Mouse (Mus musculus): Measurements from ENCODE around the gene 6430628N08Rik. TPM values are rescaled to one million over a fixed set of nuclear protein-coding genes. Genes with fewer than 3 reads are reported as not detected.

The 6430628N08Rik gene
- not detected for total RNA-seq (2023)

GRCm38 (mm10) chr4:115890553-115890952 is at the start of gene 6430628N08Rik:
6430628N08Rik (plus strand) TSS chr4:115890665.

GRCm38 (mm10) chr4:115884022-115884421 is 6.4 kb upstream of the 6430628N08Rik start, which contains the start of gene Kncn:
Kncn (plus strand) TSS chr4:115884400.

GRCm38 (mm10) chr4:115939295-115940102 is 49.0 kb downstream of the 6430628N08Rik start, which contains the start of gene Dmbx1:
Dmbx1 (minus strand) TSS chr4:115939926.

Other genes starting within 250 kb of the 6430628N08Rik start
- gene Cyp4b1, start 242.9 kb upstream of the 6430628N08Rik start, total RNA-seq (2023), result not detected
- gene Efcab14, start 152.9 kb upstream of the 6430628N08Rik start, total RNA-seq (2023), result 10 to 100 TPM; 37.6 to 44.0 TPM
- under 1 TPM; 0.77 to 0.96 TPM for gene Tex38, start 109.6 kb upstream of the 6430628N08Rik start, total RNA-seq (2023)
- 10 to 100 TPM; 26.5 to 27.4 TPM for gene Atpaf1, start 105.9 kb upstream of the 6430628N08Rik start, total RNA-seq (2023)
- gene Mob3c, start 62.6 kb upstream of the 6430628N08Rik start, total RNA-seq (2023), result 10 to 100 TPM; 18.5 to 27.8 TPM
- 10 to 100 TPM; 67.6 to 68.0 TPM for gene Mknk1, start 51.5 kb upstream of the 6430628N08Rik start, total RNA-seq (2023)
- gene Kncn, start 6.3 kb upstream of the 6430628N08Rik start, total RNA-seq (2023), result 1 to 10 TPM in 1 of 2 experiments, under 1 TPM in 1; 0.56 to 1.6 TPM
- not detected for gene Dmbx1, start 49.3 kb downstream of the 6430628N08Rik start, total RNA-seq (2023)
- gene Faah, start 127.3 kb downstream of the 6430628N08Rik start, total RNA-seq (2023), result 100 to 1,000 TPM; 134 to 137 TPM
- gene Nsun4, start 163.2 kb downstream of the 6430628N08Rik start, total RNA-seq (2023), result 10 to 100 TPM; 39.9 to 42.2 TPM
- 100 to 1,000 TPM; 373 to 376 TPM for gene Uqcrh, start 184.4 kb downstream of the 6430628N08Rik start, total RNA-seq (2023)
- 10 to 100 TPM; 28.2 to 33.2 TPM for gene Lrrc41, start 184.6 kb downstream of the 6430628N08Rik start, total RNA-seq (2023)
- gene Rad54l, start 233.0 kb downstream of the 6430628N08Rik start, total RNA-seq (2023), result 1 to 10 TPM in 1 of 2 experiments, under 1 TPM in 1; 0.53 to 1.3 TPM
- 10 to 100 TPM; 29.3 to 33.7 TPM for gene Pomgnt1, start 233.2 kb downstream of the 6430628N08Rik start, total RNA-seq (2023)

All from T-cell, adult 66 days (primary cell).